8 mouse cellular contexts compared by ENCODE assay signal in the genomic region with DNA sequence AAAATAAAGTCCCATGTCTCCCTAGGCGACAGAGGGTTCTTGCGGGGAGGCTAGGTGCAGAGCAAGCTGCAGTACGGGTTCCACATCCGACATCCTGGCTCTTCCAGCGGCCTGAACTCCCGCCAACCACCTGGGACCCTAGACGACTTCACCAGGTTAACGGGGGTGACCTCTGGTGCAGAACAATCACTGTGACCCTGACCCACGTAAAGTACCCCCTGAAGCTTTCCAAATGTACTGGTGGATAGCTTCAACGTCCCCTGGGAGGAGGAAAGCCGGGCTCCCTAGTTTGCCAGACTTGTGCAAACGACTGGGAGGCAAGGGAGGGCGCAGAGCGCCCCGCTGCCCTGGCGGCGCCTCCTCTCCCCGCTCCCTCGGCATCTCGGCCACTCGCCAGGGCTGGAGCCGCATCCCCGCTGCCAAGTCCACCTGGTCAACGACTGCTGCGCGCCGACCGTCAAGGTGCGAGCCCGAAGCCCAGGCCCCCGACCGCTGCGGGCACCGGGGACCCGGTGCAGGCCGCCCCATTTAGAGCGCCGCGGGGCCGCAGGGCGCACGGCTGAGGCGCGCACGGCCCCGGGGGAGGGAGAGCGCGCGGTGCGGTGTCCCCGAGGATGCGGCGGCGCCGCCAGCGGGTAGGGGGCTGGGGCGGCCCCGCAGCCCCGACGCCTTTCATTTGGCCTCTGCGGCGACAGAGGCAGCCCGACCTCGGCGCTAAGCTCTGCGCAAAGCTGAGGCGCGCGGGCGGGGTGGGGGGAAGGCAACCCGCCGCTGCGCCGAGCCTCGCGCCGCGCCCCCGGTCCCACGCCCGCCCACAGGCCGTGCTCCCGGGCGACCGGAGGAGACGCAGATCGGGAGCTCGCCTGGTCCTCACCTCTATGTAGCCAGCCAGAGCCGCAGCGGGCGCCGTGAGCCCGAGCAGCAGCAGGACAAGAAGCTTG. TPM values are rescaled to one million over a fixed set of nuclear protein-coding genes. Genes with fewer than 3 reads are reported as not detected.
DNase-seq lines count a peak whose midpoint lies in the region; ATAC-seq and TF ChIP-seq lines count a peak whose summit lies in the region.

No protein-coding gene starts in this region.

- TF ChIP-seq RAD21 in CH12.LX (IDR thresholded peaks at IDR 0.05; ENCODE audit: low read depth, low read length), result no peak

- no peak for TF ChIP-seq CTCF in CH12.LX (conservative IDR thresholded peaks at IDR 0.05 in 1 of 2, IDR thresholded peaks at IDR 0.05 in 1 of 2; ENCODE audit: low read depth in 2 of 2, low read length in 2 of 2)
- TF ChIP-seq CTCF in liver, postnatal 0 days (IDR thresholded peaks at IDR 0.05; ENCODE audit: low read depth), result no peak
- no peak for TF ChIP-seq CTCF in olfactory bulb, adult 2 months (IDR thresholded peaks at IDR 0.05; ENCODE audit: insufficient read depth, low read depth, low read length)

- dilution Hi-C loops in CH12.LX (cut with MboI; ENCODE audit: extremely low pct_ligation_motif_present, extremely low pct_unique_long_range_greater_than_20kb, low sequenced_read_pairs), result no loop called here

- H3K4me3 ChIP-seq in CH12.LX (replicated peaks in 1 of 3; ENCODE audit: low read depth in 2 of 3, low read length in 2 of 3, poor library complexity in 1 of 3), result peak overlapping the region; percentile 65 to 89 (median 85)
- peak overlapping the region; percentile 90 for H3K4me3 ChIP-seq in embryonic facial prominence, embryonic 15.5 days (replicated peaks)
- H3K4me3 ChIP-seq in heart, embryonic 12.5 days, result peak overlapping the region; percentile 95
- H3K4me3 ChIP-seq in kidney, embryonic 15.5 days (replicated peaks), result peak overlapping the region; percentile 77
- peak overlapping the region; percentile 99 for H3K4me3 ChIP-seq in liver, postnatal 0 days (ENCODE audit: low read depth, low read length)
- peak overlapping the region; percentile 100 for H3K4me3 ChIP-seq in olfactory bulb, adult 2 months (ENCODE audit: insufficient read depth, low read depth, low read length)

- ATAC-seq in embryonic facial prominence, embryonic 15.5 days (ENCODE audit: insufficient number of reproducible peaks, low FRiP score, low TSS enrichment, low read depth), result peak; percentile 31
- ATAC-seq in heart, embryonic 12.5 days (ENCODE audit: insufficient number of reproducible peaks, low FRiP score), result peak; percentile 65
- ATAC-seq in kidney, embryonic 15.5 days (replicated peaks; ENCODE audit: low FRiP score), result peak; percentile 64
- peak; percentile 64 for ATAC-seq in liver, postnatal 0 days

- H3K36me3 ChIP-seq in CH12.LX (replicated peaks in 1 of 2; ENCODE audit: control insufficient read depth in 1 of 2, insufficient read depth in 1 of 2, low read length in 1 of 2), result no peaks in the 10 kb centered on the region
- H3K36me3 ChIP-seq in embryonic facial prominence, embryonic 15.5 days, result no peaks in the 10 kb centered on the region
- H3K36me3 ChIP-seq in heart, embryonic 12.5 days, result no peaks in the 10 kb centered on the region
- H3K36me3 ChIP-seq in kidney, embryonic 15.5 days, result no peaks in the 10 kb centered on the region
- H3K36me3 ChIP-seq in liver, postnatal 0 days (replicated peaks; ENCODE audit: insufficient read depth, low read length), result no peaks in the 10 kb centered on the region

- in situ Hi-C loops in CH12.LX (cut with MboI; ENCODE audit: low pct_ligation_motif_present, low pct_unique_long_range_greater_than_20kb, low sequenced_read_pairs), result no loop called here

- TF ChIP-seq EP300 in CH12.LX (IDR thresholded peaks at IDR 0.05; ENCODE audit: low read length), result no peak
- TF ChIP-seq EP300 in liver, postnatal 0 days (IDR thresholded peaks at IDR 0.05; ENCODE audit: low read depth), result no peak

- peak overlapping the region; percentile 100 for H3K4me2 ChIP-seq in CH12.LX (ENCODE audit: insufficient read depth, low read depth, poor library complexity, severe bottlenecking)
- peak overlapping the region; percentile 75 for H3K4me2 ChIP-seq in embryonic facial prominence, embryonic 15.5 days (replicated peaks)
- H3K4me2 ChIP-seq in heart, embryonic 12.5 days, result peak overlapping the region; percentile 85
- H3K4me2 ChIP-seq in kidney, embryonic 15.5 days, result peak overlapping the region; percentile 91
- H3K4me2 ChIP-seq in liver, postnatal 0 days (ENCODE audit: low read depth, low read length), result peak overlapping the region; percentile 97

- DNase-seq in CH12.LX (ENCODE audit: extremely low read depth), result no peak
- peak; percentile 15 to 22 for DNase-seq in adrenal gland, postnatal 4 days (ENCODE audit: low spot score in 2 of 2)
- DNase-seq in liver, postnatal 0 days, result peak; percentile 65
- peak; percentile 32 for DNase-seq in thymus, postnatal 14 days

- peaks cover 11% of the 10 kb centered on the region for H3K27me3 ChIP-seq in CH12.LX (replicated peaks)
- no peaks in the 10 kb centered on the region for H3K27me3 ChIP-seq in embryonic facial prominence, embryonic 15.5 days
- H3K27me3 ChIP-seq in heart, embryonic 12.5 days (replicated peaks), result no peaks in the 10 kb centered on the region
- H3K27me3 ChIP-seq in kidney, embryonic 15.5 days, result no peaks in the 10 kb centered on the region
- no peaks in the 10 kb centered on the region for H3K27me3 ChIP-seq in liver, postnatal 0 days (ENCODE audit: insufficient read depth, low read length)

- H3K27ac ChIP-seq in CH12.LX (ENCODE audit: insufficient read depth, low read depth), result no peak overlapping the region
- H3K27ac ChIP-seq in embryonic facial prominence, embryonic 15.5 days (replicated peaks), result peak overlapping the region; percentile 90
- H3K27ac ChIP-seq in heart, embryonic 12.5 days (ENCODE audit: poor library complexity, severe bottlenecking), result peak overlapping the region; percentile 91
- peak overlapping the region; percentile 93 for H3K27ac ChIP-seq in kidney, embryonic 15.5 days
- peak overlapping the region; percentile 85 for H3K27ac ChIP-seq in liver, postnatal 0 days (ENCODE audit: low read depth)
- peak overlapping the region; percentile 89 for H3K27ac ChIP-seq in olfactory bulb, adult 2 months (ENCODE audit: insufficient read depth, low read depth, low read length)

- H3K79me2 ChIP-seq in CH12.LX (replicated peaks; ENCODE audit: control insufficient read depth, extremely low read depth, insufficient read depth, poor library complexity, severe bottlenecking), result no peaks in the 10 kb centered on the region; the same call in 1 of the 2 replicates

- peak overlapping the region; percentile 58 for H3K9ac ChIP-seq in CH12.LX (ENCODE audit: insufficient read depth, low read depth)
- peak overlapping the region; percentile 80 for H3K9ac ChIP-seq in embryonic facial prominence, embryonic 15.5 days
- H3K9ac ChIP-seq in heart, embryonic 12.5 days, result peak overlapping the region; percentile 93
- peak overlapping the region; percentile 94 for H3K9ac ChIP-seq in kidney, embryonic 15.5 days
- peak overlapping the region; percentile 91 for H3K9ac ChIP-seq in liver, postnatal 0 days (replicated peaks)

- under 1% methylated on average over 82 of the region's 93 CpGs for WGBS in embryonic facial prominence, embryonic 15.5 days
- WGBS in heart, embryonic 12.5 days, result under 1% methylated on average over 89 of the region's 93 CpGs
- under 1% methylated on average over 85 of the region's 93 CpGs for WGBS in kidney, embryonic 15.5 days
- WGBS in liver, postnatal 0 days (ENCODE audit: insufficient replicate concordance), result under 1% methylated on average over 66 of the region's 93 CpGs
- under 1% methylated on average over 85 of the region's 93 CpGs for WGBS in olfactory bulb, adult 2 months

- no peaks in the 10 kb centered on the region for H3K9me3 ChIP-seq in CH12.LX (replicated peaks; ENCODE audit: low read length)
- no peaks in the 10 kb centered on the region for H3K9me3 ChIP-seq in embryonic facial prominence, embryonic 15.5 days (replicated peaks)
- H3K9me3 ChIP-seq in heart, embryonic 12.5 days (replicated peaks), result no peaks in the 10 kb centered on the region
- no peaks in the 10 kb centered on the region for H3K9me3 ChIP-seq in kidney, embryonic 15.5 days (replicated peaks)
- H3K9me3 ChIP-seq in liver, postnatal 0 days (ENCODE audit: low read length), result no peaks in the 10 kb centered on the region

- no peak for TF ChIP-seq POLR2A in CH12.LX (IDR thresholded peaks at IDR 0.05; ENCODE audit: low read depth, low read length)
- no peak for TF ChIP-seq POLR2A in olfactory bulb, adult 2 months (IDR thresholded peaks at IDR 0.05; ENCODE audit: insufficient read depth, low read depth, low read length)

- H3K4me1 ChIP-seq in CH12.LX (ENCODE audit: control insufficient read depth in 1 of 2, insufficient read depth in 2 of 2), result peaks cover 0 to 5% of the 10 kb centered on the region in 2 experiments; a peak in 2 of 4 replicates
- H3K4me1 ChIP-seq in embryonic facial prominence, embryonic 15.5 days, result peaks cover 23% of the 10 kb centered on the region
- peaks cover 24% of the 10 kb centered on the region for H3K4me1 ChIP-seq in heart, embryonic 12.5 days (replicated peaks)
- H3K4me1 ChIP-seq in kidney, embryonic 15.5 days, result peaks cover 32% of the 10 kb centered on the region
- peaks cover 21% of the 10 kb centered on the region for H3K4me1 ChIP-seq in liver, postnatal 0 days (ENCODE audit: insufficient read depth)
- H3K4me1 ChIP-seq in olfactory bulb, adult 2 months (ENCODE audit: control insufficient read depth, insufficient read depth, low read length), result peaks cover 9% of the 10 kb centered on the region

TF ChIP-seq in CH12.LX, 34 proteins besides CTCF, POLR2A, EP300 and RAD21:
- TF ChIP-seq RCOR1 (conservative IDR thresholded peaks at IDR 0.05; ENCODE audit: low read depth, low read length), result no peak
- TF ChIP-seq SIN3A (IDR thresholded peaks at IDR 0.05; ENCODE audit: low read length), result 0 out of 2 replicates have a peak, but pooled peaks have one; percentile 66
- peak; percentile 30; the same call in 1 of the 2 replicates for TF ChIP-seq CHD1 (IDR thresholded peaks at IDR 0.05; ENCODE audit: low read depth, low read length)
- TF ChIP-seq POLR2AphosphoS2 (IDR thresholded peaks at IDR 0.05; ENCODE audit: low read depth, low read length), result no peak
- TF ChIP-seq MXI1 (IDR thresholded peaks at IDR 0.05; ENCODE audit: low read depth, low read length), result 0 out of 2 replicates have a peak, but pooled peaks have one; percentile 47
- TF ChIP-seq UBTF (IDR thresholded peaks at IDR 0.05; ENCODE audit: low read depth, low read length), result 0 out of 2 replicates have a peak, but pooled peaks have one; percentile 71

RNA-seq across cellular contexts. Expression of a gene that starts 0.6 kb away (rescaled TPM):
- total RNA-seq in CH12.LX (2012; rRNA removed) (26.0 and 30.4 TPM in 2 replicates), CH12.LX (2014; rRNA removed) (39.1 and 44.3 TPM in 2 replicates)
- 52.7 and 55.1 TPM in 2 replicates for polyA plus RNA-seq in CH12.LX (2012; ENCODE audit: insufficient read length, low read depth)
- 100 to 1,000 TPM; 518 to 550 TPM for total RNA-seq in adrenal gland, postnatal 4 days (2021)
- 287 and 290 TPM in 2 replicates for polyA plus RNA-seq in embryonic facial prominence, embryonic 15.5 days (2015; fragmentation: Nextera tagmentation; extraction: Ambion mirVana)
- polyA plus RNA-seq in heart, embryonic 12.5 days (2016; fragmentation: Nextera tagmentation; extraction: Ambion mirVana), result 344 and 358 TPM in 2 replicates
- 325 and 336 TPM in 2 replicates for polyA plus RNA-seq in kidney, embryonic 15.5 days (2015; fragmentation: Nextera tagmentation; extraction: Ambion mirVana)
- polyA plus RNA-seq in liver, postnatal 0 days (2015; fragmentation: Nextera tagmentation; extraction: Ambion mirVana), result 167 and 178 TPM in 2 replicates
- 531 TPM in 1 of 2 replicates, not detected in the other for polyA plus RNA-seq in olfactory bulb, adult 2 months (2012; ENCODE audit: insufficient read depth, insufficient read length, low replicate concordance, missing spikeins)
